Mouse (Mus musculus): ENCODE measurements around the gene Cdk1.

Gene Cdk1

GRCm38 (mm10) chr10:69304819-69305218, 47.9 kb downstream of the Cdk1 start:
- DNase-seq, result no peak

GRCm38 (mm10) chr10:69302667-69303066, 50.1 kb downstream of the Cdk1 start:
- DNase-seq, result no peak

GRCm38 (mm10) chr10:69299985-69300384, 52.8 kb downstream of the Cdk1 start:
- DNase-seq, result no peak

GRCm38 (mm10) chr10:69295919-69296318, 56.8 kb downstream of the Cdk1 start:
- DNase-seq, result no peak

- no peak for DNase-seq
These were observed 62.0 kb downstream of the Cdk1 start for GRCm38 (mm10) chr10:69290736-69291135.

GRCm38 (mm10) chr10:69288720-69289119, 64.0 kb downstream of the Cdk1 start:
- no peak for DNase-seq

GRCm38 (mm10) chr10:69288086-69288485, 64.7 kb downstream of the Cdk1 start:
- no peak for DNase-seq

- no peak for DNase-seq
These were observed 65.8 kb downstream of the Cdk1 start for GRCm38 (mm10) chr10:69286939-69287338.

Measured in kidney, adult 11 months (tissue).